Mouse (Mus musculus) stomach, embryonic 15.5 days (tissue): Measurements from ENCODE around the gene Celf5. TPM values are rescaled to one million over a fixed set of nuclear protein-coding genes. Genes with fewer than 3 reads are reported as not detected.

ENCODE experiments used
- ATAC-seq: fragments of 200-750 bp; cut with Nextera tagmentation; 2 replicates; pipeline ENCODE4 v1.8.0; 2017; ENCODE audit warnings: low read depth, moderate number of reproducible peaks, moderate TSS enrichment; ENCODE audit not compliant: insufficient read depth, low FRiP score
- H3K27ac ChIP-seq: fragments of 300-500 bp; sonication (generic); 2 replicates; pipeline ENCODE4 v1.5.1; 2015; ENCODE audit warnings: mild to moderate bottlenecking, inconsistent platforms
- H3K27me3 ChIP-seq: fragments of 300-500 bp; sonication (generic); replicated peaks from 2 replicates; pipeline ENCODE4 v1.6.1; 2015; ENCODE audit warnings: inconsistent platforms
- H3K36me3 ChIP-seq: fragments of 300-500 bp; sonication (generic); 2 replicates; pipeline ENCODE4 v1.6.1; 2015; ENCODE audit warnings: inconsistent platforms
- H3K4me1 ChIP-seq: fragments of 300-500 bp; sonication (generic); 2 replicates; pipeline ENCODE4 v1.6.1; 2015; ENCODE audit warnings: inconsistent platforms
- H3K4me2 ChIP-seq: fragments of 300-500 bp; sonication (generic); 2 replicates; pipeline ENCODE4 v1.6.1; 2015; ENCODE audit warnings: mild to moderate bottlenecking, inconsistent platforms
- H3K4me3 ChIP-seq: fragments of 300-500 bp; sonication (generic); replicated peaks from 2 replicates; pipeline ENCODE4 v1.5.1; 2015; ENCODE audit warnings: inconsistent platforms
- H3K9ac ChIP-seq: fragments of 300-500 bp; sonication (generic); 2 replicates; pipeline ENCODE4 v1.6.1; 2015; ENCODE audit warnings: inconsistent platforms
- H3K9me3 ChIP-seq: fragments of 300-500 bp; sonication (generic); 2 replicates; pipeline ENCODE4 v1.6.1; 2016; ENCODE audit warnings: inconsistent platforms
- WGBS: fragments of 180-500 bp; shearing (Covaris S2); methylation state at CpG from one replicate; pipeline ENCODE4 v1.1.7; 2015; 5-methylcytosine and 5-hydroxymethylcytosine counted together
- polyA plus RNA-seq: library from polyadenylated mRNA; unstranded; fragments of >200 nt; fragmentation: Nextera tagmentation; extraction: Ambion mirVana; gene quantifications from 2 replicates; pipeline ENCODE4 v1.2.1, GENCODE M21; 2015

Celf5 gene
- polyA plus RNA-seq, 1 experiment from 2014 or later, result 1.7 TPM

DNA sequence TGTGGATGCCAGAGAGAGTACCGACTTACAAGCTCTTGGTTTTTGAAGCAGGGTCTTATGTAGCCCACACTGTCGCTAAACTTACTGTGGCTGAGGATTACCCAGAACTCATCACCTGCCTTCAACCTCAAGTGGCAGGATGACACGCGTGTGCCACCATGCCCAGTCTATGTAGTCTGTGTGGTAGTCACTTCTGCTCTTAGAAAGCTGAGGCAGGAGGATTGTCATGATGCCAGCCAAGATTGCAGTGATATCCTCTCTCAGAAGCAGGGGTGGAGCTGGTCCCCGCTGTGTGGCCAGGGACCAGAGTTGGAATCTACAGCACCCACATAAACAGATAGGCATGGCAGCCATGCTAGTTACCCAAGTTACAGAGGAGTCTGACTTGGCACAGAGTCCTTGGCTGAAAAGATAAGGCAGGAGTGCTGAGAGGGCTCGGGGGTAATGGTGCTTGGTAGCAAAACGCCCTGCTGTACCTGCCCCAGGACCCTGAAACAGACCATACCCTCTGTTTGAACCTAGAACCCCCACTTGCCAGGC lies 3.0 kb upstream of the Celf5 start:
- Histone ChIP-seq H3K27ac (no peak overlapping the region), H3K9me3 (no peaks in the 10 kb centered on the region), H3K4me2 (no peak overlapping the region), H3K4me3 (no peak overlapping the region), H3K27me3 (peaks cover 12% of the 10 kb centered on the region), H3K36me3 (peaks cover 29% of the 10 kb centered on the region), H3K4me1 (peaks cover 8% of the 10 kb centered on the region; the same call in 1 of the 2 replicates), H3K9ac (no peak overlapping the region)
- ATAC-seq, result no peak
- WGBS, result 67% methylated on average over 7 of the region's 7 CpGs

DNA sequence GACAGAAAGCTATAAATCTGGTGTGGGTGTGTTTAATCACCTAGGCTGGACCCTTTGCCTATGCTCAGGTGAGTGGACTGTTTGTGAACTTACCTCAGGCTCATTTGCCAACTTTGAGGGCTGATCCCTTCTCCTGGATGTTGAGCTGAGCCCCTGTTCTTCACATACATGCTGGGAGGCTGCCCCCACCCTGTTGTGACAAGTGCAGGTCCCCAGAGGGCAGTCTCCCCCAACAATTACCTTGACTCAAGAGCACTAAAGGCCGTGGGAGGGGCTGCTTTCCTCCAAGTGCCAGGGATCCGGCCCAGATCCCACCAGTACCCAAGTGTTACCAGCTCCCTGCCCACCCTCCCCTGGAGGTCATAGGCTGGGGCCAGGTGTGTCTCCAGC lies 2.5 kb upstream of the Celf5 start:
- ATAC-seq, result no peak
- Histone ChIP-seq H3K4me3 (no peak overlapping the region), H3K27ac (no peak overlapping the region), H3K9me3 (no peaks in the 10 kb centered on the region), H3K27me3 (peaks cover 12% of the 10 kb centered on the region), H3K4me1 (peaks cover 8% of the 10 kb centered on the region; the same call in 1 of the 2 replicates), H3K36me3 (peaks cover 24% of the 10 kb centered on the region), H3K4me2 (no peak overlapping the region), H3K9ac (no peak overlapping the region)
- WGBS, result 14% methylated on average over 2 of the region's 2 CpGs

DNA sequence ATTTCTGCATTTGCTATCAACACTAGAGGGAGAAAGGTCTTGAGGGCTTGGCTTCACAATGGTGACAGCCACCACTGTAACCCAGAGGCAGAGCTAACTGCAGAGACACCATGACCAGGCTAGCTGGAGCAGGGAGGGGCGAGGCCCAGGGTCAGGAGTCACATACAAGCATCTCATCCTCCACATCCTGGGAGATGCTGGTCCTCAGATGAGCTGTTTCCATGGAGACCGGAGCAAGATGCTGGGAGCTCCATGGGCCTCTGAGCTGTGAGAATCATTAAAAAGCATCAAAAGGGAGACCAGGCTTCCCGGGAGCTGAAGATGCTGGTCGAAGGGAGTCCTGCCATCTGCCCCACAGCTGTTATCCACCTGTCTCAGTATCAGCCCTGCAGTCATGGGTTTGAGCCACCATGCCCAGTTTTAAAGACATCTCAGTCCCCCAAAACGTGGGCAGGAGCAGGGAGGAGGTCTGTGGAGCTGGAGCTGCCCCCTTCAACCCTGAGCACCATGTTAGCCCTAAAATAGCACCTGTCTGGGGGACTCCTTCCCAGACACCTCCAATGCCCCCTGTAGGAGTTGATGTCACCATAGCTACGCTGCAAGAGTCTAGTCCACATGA lies 2.0 kb upstream of the Celf5 start:
- Histone ChIP-seq H3K4me3 (no peak overlapping the region), H3K27me3 (peaks cover 12% of the 10 kb centered on the region), H3K9ac (no peak overlapping the region), H3K9me3 (no peaks in the 10 kb centered on the region), H3K36me3 (peaks cover 19% of the 10 kb centered on the region), H3K4me1 (peaks cover 8% of the 10 kb centered on the region; the same call in 1 of the 2 replicates), H3K4me2 (no peak overlapping the region), H3K27ac (no peak overlapping the region)
- no peak for ATAC-seq
- WGBS, result 62% methylated on average over 6 of the region's 6 CpGs

DNA sequence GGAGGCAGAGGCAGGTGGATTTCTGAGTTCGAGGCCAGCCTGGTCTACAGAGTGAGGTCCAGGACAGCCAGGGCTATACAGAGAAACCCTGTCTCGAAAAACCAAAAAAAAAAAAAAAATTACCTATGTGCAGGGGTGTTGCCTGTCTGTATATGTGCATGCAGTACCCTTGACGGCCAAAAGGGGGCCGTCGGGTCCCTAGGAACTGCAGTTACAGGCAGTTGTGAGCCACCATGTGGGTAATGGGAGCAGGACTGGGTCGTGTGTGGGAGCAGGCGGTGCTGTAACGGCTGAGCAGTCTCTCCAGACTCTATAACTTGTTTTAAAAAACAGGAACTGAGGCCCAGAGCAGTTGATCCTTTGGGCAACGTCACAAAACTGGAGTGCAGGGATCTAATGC lies 1.5 kb upstream of the Celf5 start:
- Histone ChIP-seq H3K4me2 (no peak overlapping the region), H3K36me3 (peaks cover 15% of the 10 kb centered on the region; the same call in 1 of the 2 replicates), H3K27ac (no peak overlapping the region), H3K4me3 (no peak overlapping the region), H3K9me3 (no peaks in the 10 kb centered on the region), H3K4me1 (peaks cover 8% of the 10 kb centered on the region; the same call in 1 of the 2 replicates), H3K9ac (no peak overlapping the region), H3K27me3 (peaks cover 12% of the 10 kb centered on the region)
- 17% methylated on average over 9 of the region's 9 CpGs for WGBS
- ATAC-seq, result no peak

DNA sequence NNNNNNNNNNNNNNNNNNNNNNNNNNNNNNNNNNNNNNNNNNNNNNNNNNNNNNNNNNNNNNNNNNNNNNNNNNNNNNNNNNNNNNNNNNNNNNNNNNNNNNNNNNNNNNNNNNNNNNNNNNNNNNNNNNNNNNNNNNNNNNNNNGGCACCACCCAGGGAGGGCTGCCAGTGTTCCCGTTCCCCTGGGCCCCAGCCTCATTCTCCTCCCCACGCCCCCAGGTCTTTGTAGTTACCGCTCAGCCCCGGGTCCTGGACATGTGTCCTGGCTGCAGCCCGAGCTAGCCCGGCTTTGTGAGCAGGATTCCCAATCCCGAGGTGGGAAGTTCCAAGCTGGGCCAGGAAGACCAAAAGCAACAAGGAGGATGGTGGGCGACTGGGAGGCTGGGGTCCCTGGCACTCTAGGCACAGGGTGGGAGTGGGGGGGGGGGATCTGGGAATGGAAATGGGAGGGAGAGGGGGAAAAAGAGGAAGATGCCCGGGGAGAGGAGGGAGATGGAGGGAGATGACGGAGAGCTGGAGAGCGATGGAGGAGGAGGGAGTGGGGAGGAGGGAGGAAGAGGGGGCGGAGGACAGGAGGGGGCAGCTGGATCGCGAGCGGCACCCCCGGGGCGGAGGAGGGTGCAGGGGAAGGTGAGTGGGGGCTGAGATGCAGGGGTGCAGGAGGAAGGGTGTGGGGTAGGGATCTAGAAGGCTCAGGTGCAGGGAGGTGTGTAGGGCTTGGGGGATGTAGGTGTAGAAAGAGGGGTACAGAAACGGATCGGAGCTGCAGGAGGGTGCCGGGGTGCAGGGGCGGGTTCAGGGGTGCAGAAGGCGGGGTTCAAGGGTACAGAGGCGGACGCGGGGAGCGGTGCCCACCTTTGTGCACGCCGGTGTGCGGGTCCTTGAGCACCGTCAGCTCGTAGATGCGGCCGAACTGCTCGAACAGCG lies 640 bp downstream of the Celf5 start:
- Histone ChIP-seq H3K9ac (no peak overlapping the region), H3K4me3 (peak overlapping the region; percentile 48), H3K27me3 (peaks cover 25% of the 10 kb centered on the region), H3K36me3 (peaks cover 1% of the 10 kb centered on the region; the same call in 1 of the 2 replicates), H3K9me3 (no peaks in the 10 kb centered on the region), H3K4me2 (peak overlapping the region; percentile 94), H3K4me1 (peaks cover 8% of the 10 kb centered on the region; the same call in 1 of the 2 replicates), H3K27ac (no peak overlapping the region)
- no peak; the same call in 1 of the 2 replicates for ATAC-seq
- WGBS, result 5% methylated on average over 35 of the region's 35 CpGs

DNA sequence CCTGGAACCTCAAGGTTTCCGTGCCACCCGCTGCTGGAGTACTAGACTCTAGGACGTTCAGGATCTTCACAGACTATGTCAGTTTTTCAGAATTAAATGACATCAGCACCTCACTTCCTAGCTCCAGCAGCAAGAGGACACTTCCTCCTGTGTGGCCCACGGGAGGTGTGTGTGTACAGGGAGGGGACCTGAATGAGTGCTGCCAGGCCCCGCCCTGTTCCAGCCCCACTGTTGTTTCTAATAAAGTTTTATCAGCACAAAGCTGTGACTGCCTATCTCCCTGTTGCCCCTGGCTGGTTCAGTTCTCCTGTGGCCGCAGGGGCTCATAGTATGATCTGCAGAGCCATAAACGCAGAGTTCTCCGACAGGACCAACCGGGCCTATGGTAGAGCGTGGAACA lies 8.0 kb downstream of the Celf5 start:
- Histone ChIP-seq H3K9ac (no peak overlapping the region), H3K4me2 (no peak overlapping the region), H3K36me3 (no peaks in the 10 kb centered on the region), H3K4me1 (peaks cover 2% of the 10 kb centered on the region; the same call in 1 of the 2 replicates), H3K9me3 (no peaks in the 10 kb centered on the region), H3K27me3 (peaks cover 73% of the 10 kb centered on the region), H3K4me3 (no peak overlapping the region), H3K27ac (no peak overlapping the region)
- 75% methylated on average over 10 of the region's 10 CpGs for WGBS
- no peak for ATAC-seq

DNA sequence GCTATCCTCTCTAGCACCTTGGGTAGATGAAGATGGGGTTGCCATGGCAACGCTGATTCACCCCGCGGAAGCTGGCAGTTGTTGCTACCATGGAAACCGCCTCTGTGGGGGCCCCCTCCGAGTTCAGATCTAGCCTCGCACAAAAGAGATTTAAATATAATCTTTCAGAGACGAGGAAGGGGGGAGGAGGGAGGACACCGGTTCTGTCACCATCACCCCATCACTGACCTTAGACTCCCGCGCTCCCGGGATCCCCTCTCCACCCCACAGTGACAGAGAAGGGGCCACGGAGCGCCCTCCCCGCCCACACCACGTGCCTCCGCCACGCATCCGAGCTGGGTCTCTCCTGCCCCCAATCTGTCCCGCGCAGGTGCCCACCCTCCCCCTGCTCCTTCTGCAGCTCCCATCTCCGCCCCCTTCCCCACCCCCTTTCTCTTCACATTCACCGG lies 9.5 kb downstream of the Celf5 start:
- 4% methylated on average over 20 of the region's 22 CpGs for WGBS
- H3K27ac ChIP-seq, result no peak overlapping the region
- no peaks in the 10 kb centered on the region for H3K36me3 ChIP-seq
- no peaks in the 10 kb centered on the region for H3K9me3 ChIP-seq
- ATAC-seq, result no peak
- peaks cover 2% of the 10 kb centered on the region; the same call in 1 of the 2 replicates for H3K4me1 ChIP-seq
- H3K4me3 ChIP-seq, result no peak overlapping the region
- H3K9ac ChIP-seq, result no peak overlapping the region
- H3K4me2 ChIP-seq, result no peak overlapping the region
- H3K27me3 ChIP-seq, result peaks cover 74% of the 10 kb centered on the region

DNA sequence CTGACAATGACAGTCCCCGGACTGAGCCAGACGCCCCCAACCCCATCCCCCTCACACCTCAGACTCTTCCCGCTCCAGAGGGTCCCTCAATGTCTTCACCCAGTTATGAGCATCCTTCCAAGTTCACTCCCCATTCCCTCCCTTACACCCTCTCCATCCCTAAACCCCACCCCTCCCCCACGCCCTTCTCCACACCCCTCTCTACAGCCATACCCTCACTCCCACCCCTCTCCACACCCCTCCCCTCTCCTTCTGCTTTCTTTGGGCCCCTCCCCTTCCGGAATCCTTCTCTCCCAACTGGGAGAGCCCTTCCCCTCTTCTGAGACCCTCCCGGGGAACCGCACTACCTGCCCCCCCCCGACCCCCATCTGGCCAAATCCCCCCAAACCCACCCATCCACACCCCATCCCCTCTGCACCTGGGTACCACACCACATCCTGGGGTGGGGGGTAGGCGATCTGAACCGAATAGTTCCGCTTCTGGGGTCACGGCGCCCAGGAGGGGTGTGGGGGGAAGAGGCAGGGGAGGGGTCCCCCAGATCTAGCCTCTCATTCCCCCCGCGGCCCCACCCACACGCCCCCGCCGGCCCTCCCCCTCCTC lies 10.0 kb downstream of the Celf5 start:
- Histone ChIP-seq H3K4me1 (peaks cover 2% of the 10 kb centered on the region; the same call in 1 of the 2 replicates), H3K4me2 (no peak overlapping the region), H3K36me3 (no peaks in the 10 kb centered on the region), H3K9me3 (no peaks in the 10 kb centered on the region), H3K27ac (no peak overlapping the region), H3K27me3 (peaks cover 73% of the 10 kb centered on the region), H3K4me3 (no peak overlapping the region), H3K9ac (no peak overlapping the region)
- 10% methylated on average over 18 of the region's 18 CpGs for WGBS
- no peak for ATAC-seq

DNA sequence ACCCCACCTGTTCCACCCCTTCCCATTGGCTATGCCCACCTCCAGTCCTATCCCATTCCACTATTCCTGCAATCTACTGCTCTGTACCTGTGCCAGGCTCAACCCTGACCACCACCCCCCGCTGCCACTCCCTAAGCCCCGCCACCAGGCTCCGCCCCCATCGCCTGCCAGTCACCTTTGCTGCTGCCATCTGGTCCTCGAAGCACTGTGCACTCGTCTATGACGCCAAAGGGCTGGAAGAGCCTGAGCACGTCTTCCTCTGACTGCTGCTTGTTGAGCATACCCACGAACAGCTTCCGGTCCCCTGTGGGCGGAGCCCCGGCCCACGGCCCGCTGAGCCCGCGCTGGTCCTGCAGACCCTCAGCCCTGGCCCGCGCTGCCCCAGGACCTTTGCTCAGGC lies 12.1 kb downstream of the Celf5 start:
- 46% methylated on average over 18 of the region's 18 CpGs for WGBS
- no peak overlapping the region for H3K9ac ChIP-seq
- H3K4me1 ChIP-seq, result peaks cover 2% of the 10 kb centered on the region; the same call in 1 of the 2 replicates
- no peak overlapping the region for H3K4me3 ChIP-seq
- H3K36me3 ChIP-seq, result no peaks in the 10 kb centered on the region
- no peak overlapping the region for H3K4me2 ChIP-seq
- no peak for ATAC-seq
- H3K9me3 ChIP-seq, result no peaks in the 10 kb centered on the region
- H3K27ac ChIP-seq, result no peak overlapping the region
- peaks cover 72% of the 10 kb centered on the region for H3K27me3 ChIP-seq

DNA sequence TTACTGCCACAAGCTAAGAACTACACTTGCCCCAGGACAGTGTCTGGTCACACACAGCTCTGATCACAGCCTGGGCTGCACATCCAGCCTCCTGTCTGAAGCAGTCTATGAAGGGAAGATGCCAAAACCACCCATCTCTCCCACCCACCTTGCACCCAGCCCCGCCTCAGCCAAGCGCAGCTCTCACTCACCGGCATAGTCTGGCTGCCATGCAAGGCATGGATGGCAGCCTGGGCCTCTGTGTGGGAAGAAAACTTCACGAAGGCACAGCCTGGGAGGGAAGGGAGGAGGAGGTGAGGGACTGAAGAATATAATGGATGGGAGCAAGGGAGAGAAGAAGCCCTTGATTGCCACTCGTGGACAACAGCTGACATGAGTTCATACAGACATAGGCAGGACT lies 13.3 kb downstream of the Celf5 start:
- peaks cover 10% of the 10 kb centered on the region for H3K4me1 ChIP-seq
- no peak overlapping the region for H3K9ac ChIP-seq
- H3K27me3 ChIP-seq, result peaks cover 72% of the 10 kb centered on the region
- H3K4me3 ChIP-seq, result no peak overlapping the region
- no peak for ATAC-seq
- H3K36me3 ChIP-seq, result no peaks in the 10 kb centered on the region
- no peaks in the 10 kb centered on the region for H3K9me3 ChIP-seq
- 73% methylated on average over 5 of the region's 5 CpGs for WGBS
- no peak overlapping the region for H3K4me2 ChIP-seq
- H3K27ac ChIP-seq, result no peak overlapping the region

DNA sequence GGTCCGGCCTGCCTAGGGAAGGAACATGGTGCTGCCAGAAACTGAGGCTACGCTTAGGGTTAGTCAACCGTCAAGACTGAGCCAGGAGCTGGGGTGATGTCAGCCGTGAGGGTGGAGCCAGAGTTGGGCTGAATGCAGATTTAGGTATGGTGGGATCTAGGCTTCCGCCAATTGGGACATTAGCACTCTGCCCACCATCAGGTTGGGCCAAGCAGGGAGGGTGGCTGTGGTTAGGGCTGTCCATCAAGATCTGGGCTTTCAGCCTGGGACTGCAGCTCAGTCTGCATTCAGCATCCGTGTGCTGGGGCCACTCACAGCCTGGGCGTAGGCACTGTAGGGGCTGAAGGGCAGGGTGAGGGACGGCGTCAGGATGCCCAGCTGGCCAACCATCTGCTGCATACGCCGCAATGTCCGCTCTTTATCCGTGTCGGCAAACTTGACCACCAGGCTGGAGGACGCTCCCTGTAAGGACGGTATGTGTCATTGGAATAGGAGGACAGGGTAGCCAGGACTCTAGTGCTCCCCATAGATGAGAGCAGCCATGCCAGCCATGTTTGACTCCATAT lies 14.8 kb downstream of the Celf5 start:
- ATAC-seq, result no peak
- H3K36me3 ChIP-seq, result no peaks in the 10 kb centered on the region
- no peak overlapping the region for H3K4me2 ChIP-seq
- H3K4me3 ChIP-seq, result no peak overlapping the region
- no peak overlapping the region for H3K9ac ChIP-seq
- H3K27me3 ChIP-seq, result peaks cover 73% of the 10 kb centered on the region
- no peaks in the 10 kb centered on the region for H3K9me3 ChIP-seq
- WGBS, result 80% methylated on average over 16 of the region's 16 CpGs
- no peak overlapping the region for H3K27ac ChIP-seq
- H3K4me1 ChIP-seq, result peaks cover 12% of the 10 kb centered on the region; the same call in 1 of the 2 replicates
